Mouse (Mus musculus) retina, postnatal 7 days (tissue): Measurements from ENCODE around the gene Vmn2r9.
"Not testable (repeated sequence)": the region's sequence is repeated elsewhere in the genome, so short reads cannot be mapped to it uniquely, and the experiment has no call there.

Experiments
- DNase-seq: peaks from one replicate; pipeline ENCODE4 v3.0.0-alpha.2; 2012; ENCODE audit warnings: low read depth, low spot score

Gene Vmn2r9

DNA sequence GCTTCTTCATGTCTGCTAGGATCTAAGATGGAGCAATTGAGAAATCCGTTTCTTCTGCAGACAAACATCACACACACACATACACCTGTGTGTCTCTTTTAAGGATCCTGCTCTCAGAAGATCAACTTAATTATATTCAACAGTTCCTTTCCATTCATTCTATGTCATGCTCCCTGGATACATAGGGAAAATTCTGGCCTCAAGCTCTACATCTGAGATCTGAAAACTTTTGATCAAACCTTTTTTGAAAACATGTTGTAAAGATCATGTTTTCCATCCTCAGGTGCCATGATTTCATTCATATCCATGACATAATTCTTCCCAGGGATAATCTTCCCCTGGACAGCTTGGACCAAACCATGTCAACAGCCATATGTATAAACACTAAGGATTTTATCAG, at the start of gene Vmn2r9:
Gene Vmn2r9, minus strand, starts transcription at position 101 of the 400 bp plus-strand sequence.
- DNase-seq, result not testable (repeated sequence)

DNA sequence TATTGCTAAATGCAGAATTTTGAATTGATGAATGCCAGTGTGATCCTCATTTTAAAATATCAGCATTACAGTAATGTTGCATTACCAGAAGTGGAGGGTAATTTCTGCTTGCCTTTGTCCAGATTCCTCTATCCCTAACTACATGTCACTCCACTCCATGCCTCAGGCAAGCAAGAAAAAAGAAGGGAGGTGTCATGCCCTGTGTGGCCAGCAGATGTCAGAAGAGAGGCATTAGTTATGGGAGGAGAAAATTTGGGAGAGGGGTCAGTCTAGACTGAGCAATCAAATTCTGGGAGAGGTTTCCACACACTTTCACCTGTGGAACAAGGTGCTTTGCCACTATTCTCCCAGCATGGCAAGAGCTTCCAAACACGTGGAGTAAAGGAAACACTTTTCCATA, 14.3 kb upstream of the Vmn2r9 start:
- peak; percentile 0 for DNase-seq

DNA sequence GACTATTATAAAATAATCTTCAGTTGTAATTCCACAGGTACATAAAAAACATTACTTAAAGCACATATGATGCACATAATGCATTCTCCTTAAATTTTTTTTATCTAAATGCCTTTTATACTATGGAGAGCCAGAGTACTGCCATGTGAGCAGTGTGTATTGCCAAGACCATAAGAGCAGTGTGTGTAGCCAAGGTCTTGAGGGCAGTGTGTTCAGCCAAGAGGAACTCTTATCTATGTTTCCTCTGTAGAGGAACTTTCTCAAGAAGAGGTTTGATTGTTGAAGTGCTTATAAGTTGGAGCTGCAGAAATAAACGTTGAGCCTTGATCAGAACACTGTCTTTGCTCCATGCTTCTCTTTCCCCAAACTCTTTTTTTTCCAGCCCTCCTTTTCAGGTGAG, 2.9 kb downstream of the Vmn2r9 start:
- no peak for DNase-seq

DNA sequence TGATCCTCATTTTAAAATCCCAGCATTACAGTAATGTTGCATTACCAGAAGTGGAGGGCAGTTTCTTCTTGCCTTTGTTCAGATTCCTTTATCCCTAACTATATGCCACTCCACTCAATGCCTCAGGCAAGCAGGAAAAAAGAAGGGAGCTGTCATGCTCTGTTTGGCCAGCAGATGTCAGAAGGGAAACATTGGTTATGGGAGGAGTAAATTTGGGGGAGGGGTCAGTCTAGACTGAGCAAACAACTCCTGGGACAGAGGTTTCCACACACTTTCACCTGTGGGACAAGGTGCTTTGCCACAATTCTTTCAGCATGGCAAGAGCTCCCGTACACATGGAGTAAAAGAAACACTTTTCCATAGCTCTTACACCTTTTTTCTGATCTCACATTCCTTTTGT, 16.2 kb downstream of the Vmn2r9 start:
- no peak for DNase-seq

DNA sequence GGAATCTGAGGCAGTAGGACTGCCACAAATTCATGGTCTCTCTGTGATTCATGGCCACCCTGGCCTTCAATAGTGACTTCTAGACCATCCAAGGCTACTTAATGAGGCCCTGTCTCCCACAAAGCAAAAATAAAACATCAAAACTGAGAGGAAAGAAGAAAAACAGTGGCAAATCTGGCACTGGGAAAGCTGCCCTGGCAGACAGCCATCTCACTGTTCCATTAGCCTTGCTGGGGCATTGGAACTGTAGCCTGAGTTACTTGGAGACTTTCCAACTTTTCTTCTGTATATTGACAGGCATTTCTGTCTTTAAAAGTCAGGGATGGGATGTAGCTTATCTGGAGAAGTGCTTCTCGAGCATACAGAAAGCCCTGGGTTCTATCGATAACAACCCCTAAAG, 29.1 kb downstream of the Vmn2r9 start:
- no peak for DNase-seq

DNA sequence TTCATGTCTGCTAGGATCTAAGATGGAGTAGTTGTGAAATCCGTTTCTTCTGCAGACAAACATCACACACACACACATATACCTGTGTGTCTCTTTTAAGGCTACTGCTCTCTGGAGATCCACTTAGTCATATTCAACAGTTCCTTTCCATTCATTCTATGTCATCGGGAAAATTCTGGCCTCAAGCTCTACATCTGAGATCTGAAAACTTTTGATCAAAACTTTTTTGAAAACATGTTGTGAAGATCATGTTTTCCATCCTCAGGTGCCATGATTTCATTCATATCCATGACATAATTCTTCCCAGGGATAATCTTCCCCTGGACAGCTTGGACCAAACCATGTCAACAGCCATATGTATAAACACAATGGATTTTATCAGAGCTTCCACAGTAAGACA, 43.7 kb downstream of the Vmn2r9 start, which contains the start of gene Vmn2r8:
Gene Vmn2r8, minus strand, starts transcription at position 101 of the 400 bp plus-strand sequence.
- DNase-seq, result not testable (repeated sequence)

DNA sequence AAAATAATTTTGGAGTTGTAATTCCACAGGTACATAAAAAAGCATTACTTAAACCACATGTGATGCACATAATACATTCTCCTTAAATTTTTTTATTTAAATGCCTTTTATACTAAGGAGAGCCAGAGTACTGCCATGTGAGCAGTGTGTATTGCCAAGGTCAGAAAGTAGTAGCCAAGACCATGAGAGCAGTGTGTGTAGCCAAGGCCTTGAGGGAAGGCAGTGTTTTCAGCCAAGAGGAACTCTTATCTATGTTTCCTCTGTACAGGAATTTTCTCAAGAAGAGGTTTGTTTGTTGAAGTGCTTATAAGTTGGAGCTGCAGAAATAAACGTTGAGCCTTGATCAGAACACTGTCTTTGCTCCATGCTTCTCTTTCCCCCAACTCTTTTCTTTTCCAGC, 48.8 kb downstream of the Vmn2r9 start:
- DNase-seq, result no peak

DNA sequence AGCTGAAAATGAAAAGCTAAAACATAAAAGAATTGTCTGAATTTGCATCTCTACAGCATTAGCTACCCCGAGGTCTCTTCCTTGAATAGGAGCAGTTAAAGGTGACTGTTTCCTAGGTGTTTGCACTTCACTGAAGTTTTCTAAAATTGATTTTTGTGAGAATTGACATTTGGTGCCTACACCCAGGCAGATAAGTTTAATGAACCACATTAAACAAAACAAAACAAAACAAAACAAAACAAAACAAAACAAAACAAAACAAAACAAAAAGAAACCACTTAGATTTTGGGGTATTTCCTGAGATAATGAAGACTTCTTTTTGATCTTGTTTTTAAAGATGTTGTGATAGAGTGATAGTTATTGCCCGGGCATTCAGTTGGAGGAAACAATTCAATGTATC, 57.1 kb downstream of the Vmn2r9 start, which contains the start of gene Tmed11:
Gene Tmed11, minus strand, starts transcription at position 101 of the 400 bp plus-strand sequence.
- DNase-seq, result not testable (repeated sequence)

DNA sequence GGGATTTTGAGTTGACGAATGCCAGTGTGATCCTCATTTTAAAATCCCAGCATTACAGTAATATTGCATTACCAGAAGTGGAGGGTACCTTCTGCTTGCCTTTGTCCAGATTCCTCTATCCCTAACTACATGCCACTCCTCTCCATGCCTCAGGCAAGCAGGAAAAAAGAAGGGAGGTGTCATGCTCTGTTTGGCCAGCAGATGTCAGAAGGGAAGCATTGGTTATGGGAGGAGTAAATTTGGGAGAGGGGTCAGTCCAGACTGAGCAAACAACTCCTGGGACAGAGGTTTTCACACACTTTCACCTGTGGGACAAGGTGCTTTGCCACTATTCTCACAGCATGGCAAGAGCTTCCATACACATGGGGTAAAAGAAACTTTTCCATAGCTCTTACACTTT, 62.0 kb downstream of the Vmn2r9 start:
- DNase-seq, result not testable (repeated sequence)
